Mouse (Mus musculus) MEL (cell line): ENCODE measurements around the gene Bmpr1a. TPM values are rescaled to one million over a fixed set of nuclear protein-coding genes. Genes with fewer than 3 reads are reported as not detected.
A peak's percentile ranks its signal among the peaks of the same experiment; 100 is the strongest.

Experiments used
- DNase-seq: peaks from one replicate; pipeline ENCODE4 v3.0.0; 2011; ENCODE audit warnings: low read depth, low spot score
- H3K27ac ChIP-seq: 2 replicates; pipeline ENCODE4 v1.5.1; 2012; ENCODE audit warnings: low read depth, mild to moderate bottlenecking, control low read depth, low read length, moderate library complexity; ENCODE audit not compliant: control insufficient read depth
- H3K27me3 ChIP-seq, 2 experiments: fragments of 150-350 bp in 1 of 2; sonication (generic) in 1 of 2; 2 replicates each; pipeline ENCODE4 v1.6.1; 2012; ENCODE audit warnings: low read length in 2 of 2, mild to moderate bottlenecking in 2 of 2, improper control_type of control experiment in 1 of 2, moderate library complexity in 1 of 2; ENCODE audit not compliant: insufficient read depth in 2 of 2, control insufficient read depth in 1 of 2
- H3K36me3 ChIP-seq, 2 experiments: 2 replicates each; pipeline ENCODE4 v1.6.1; 2012 to 2014; ENCODE audit warnings: low read length in 2 of 2, improper control_type of control experiment in 1 of 2, inconsistent platforms in 1 of 2, mild to moderate bottlenecking in 1 of 2; ENCODE audit not compliant: insufficient read depth in 2 of 2, control insufficient read depth in 1 of 2
- H3K4me1 ChIP-seq, 2 experiments: fragments of 150-350 bp in 1 of 2; sonication (generic) in 1 of 2; 2 replicates each; pipeline ENCODE4 v1.6.1; 2012; ENCODE audit warnings: low read length in 2 of 2, improper control_type of control experiment in 1 of 2, mild to moderate bottlenecking in 1 of 2; ENCODE audit not compliant: insufficient read depth in 2 of 2, control insufficient read depth in 1 of 2
- H3K4me3 ChIP-seq, 2 experiments: fragments of 150-350 bp in 1 of 2; sonication (generic) in 1 of 2; 2 replicates each; pipeline ENCODE4 v1.5.1; 2012; ENCODE audit warnings: low read depth in 2 of 2, low read length in 2 of 2, mild to moderate bottlenecking in 2 of 2, moderate library complexity in 2 of 2, control low read depth in 1 of 2, improper control_type of control experiment in 1 of 2; ENCODE audit not compliant: control insufficient read depth in 1 of 2, insufficient read depth in 1 of 2
- H3K79me2 ChIP-seq: 2 replicates; pipeline ENCODE4 v1.6.1; 2012; ENCODE audit warnings: mild to moderate bottlenecking, low read length, moderate library complexity; ENCODE audit not compliant: control insufficient read depth, poor library complexity, insufficient read depth
- H3K9ac ChIP-seq: 2 replicates; pipeline ENCODE4 v1.6.1; 2012; ENCODE audit warnings: low read depth, mild to moderate bottlenecking, control low read depth, low read length, moderate library complexity; ENCODE audit not compliant: control insufficient read depth, poor library complexity, severe bottlenecking
- H3K9me3 ChIP-seq: fragments of 150-350 bp; sonication (generic); replicated peaks from 2 replicates; pipeline ENCODE4 v1.6.1; 2012; ENCODE audit warnings: mild to moderate bottlenecking, low read length, improper control_type of control experiment, moderate library complexity; ENCODE audit not compliant: insufficient read depth
- BHLHE40 ChIP-seq: IDR thresholded peaks from 2 replicates; pipeline ENCODE4 v1.6.1; 2012; ENCODE audit warnings: low read depth, mild to moderate bottlenecking, inconsistent platforms, low read length, improper control_type of control experiment, borderline replicate concordance
- E2F4 ChIP-seq: IDR thresholded peaks from 2 replicates; pipeline ENCODE4 v1.6.1; 2011; ENCODE audit warnings: low read depth, low read length, improper control_type of control experiment, borderline replicate concordance
- ELF1 ChIP-seq: IDR thresholded peaks from 2 replicates; pipeline ENCODE4 v1.6.1; 2014; ENCODE audit warnings: low read depth, mild to moderate bottlenecking, inconsistent platforms, low read length, improper control_type of control experiment, moderate library complexity
- ETS1 ChIP-seq: IDR thresholded peaks from 2 replicates; pipeline ENCODE4 v1.6.1; 2012; ENCODE audit warnings: low read depth, mild to moderate bottlenecking, inconsistent platforms, low read length, improper control_type of control experiment, moderate library complexity
- GATA1 ChIP-seq: IDR thresholded peaks from 2 replicates; pipeline ENCODE4 v1.6.1; 2011; ENCODE audit warnings: low read depth, low read length, improper control_type of control experiment
- HCFC1 ChIP-seq: IDR thresholded peaks from 2 replicates; pipeline ENCODE4 v1.6.1; 2012; ENCODE audit warnings: low read depth, mild to moderate bottlenecking, inconsistent platforms, low read length, improper control_type of control experiment, moderate library complexity
- KAT2A ChIP-seq: conservative IDR thresholded peaks from 2 replicates; pipeline ENCODE4 v1.6.1; 2012; ENCODE audit warnings: low read depth, low read length, improper control_type of control experiment, inconsistent platforms
- MAFK ChIP-seq: IDR thresholded peaks from 2 replicates; pipeline ENCODE4 v1.6.1; 2011; ENCODE audit warnings: low read depth, mild to moderate bottlenecking, low read length, improper control_type of control experiment, borderline replicate concordance
- MAX ChIP-seq: IDR thresholded peaks from 2 replicates; pipeline ENCODE4 v1.6.1; 2011; ENCODE audit warnings: low read length, improper control_type of control experiment
- MAZ ChIP-seq: IDR thresholded peaks from 2 replicates; pipeline ENCODE4 v1.6.1; 2012; ENCODE audit warnings: low read depth, mild to moderate bottlenecking, inconsistent platforms, low read length, improper control_type of control experiment
- MYB ChIP-seq: IDR thresholded peaks from 2 replicates; pipeline ENCODE4 v1.6.1; 2011; ENCODE audit warnings: mild to moderate bottlenecking, low read depth, low read length, improper control_type of control experiment
- NRF1 ChIP-seq: IDR thresholded peaks from 2 replicates; pipeline ENCODE4 v1.6.1; 2014; ENCODE audit warnings: low read depth, mild to moderate bottlenecking, inconsistent platforms, low read length, improper control_type of control experiment, moderate library complexity; ENCODE audit not compliant: poor library complexity, insufficient read depth, severe bottlenecking
- POLR2A ChIP-seq, 2 experiments: IDR thresholded peaks; 2 replicates each; pipeline ENCODE4 v1.6.1; 2011 to 2012; ENCODE audit warnings: low read length in 2 of 2, mild to moderate bottlenecking in 2 of 2, control low read depth in 1 of 2, improper control_type of control experiment in 1 of 2, low read depth in 1 of 2, moderate library complexity in 1 of 2; ENCODE audit not compliant: control insufficient read depth in 1 of 2, insufficient read depth in 1 of 2, poor library complexity in 1 of 2
- POLR2AphosphoS2 ChIP-seq: IDR thresholded peaks from 2 replicates; pipeline ENCODE4 v1.6.1; 2011; ENCODE audit warnings: low read length, improper control_type of control experiment
- RAD21 ChIP-seq: IDR thresholded peaks from 2 replicates; pipeline ENCODE4 v1.6.1; 2011; ENCODE audit warnings: mild to moderate bottlenecking, low read depth, low read length, improper control_type of control experiment
- SIN3A ChIP-seq: IDR thresholded peaks from 2 replicates; pipeline ENCODE4 v1.6.1; 2012; ENCODE audit warnings: low read length, improper control_type of control experiment, inconsistent platforms
- TAL1 ChIP-seq: IDR thresholded peaks from 2 replicates; pipeline ENCODE4 v1.6.1; 2012; ENCODE audit warnings: mild to moderate bottlenecking, inconsistent platforms, low read length, moderate library complexity, mixed read lengths
- TBP ChIP-seq: IDR thresholded peaks from 2 replicates; pipeline ENCODE4 v1.8.0; 2011; ENCODE audit warnings: low read depth, low read length, improper control_type of control experiment
- TCF12 ChIP-seq: IDR thresholded peaks from 2 replicates; pipeline ENCODE4 v1.6.1; 2014; ENCODE audit warnings: low read depth, mild to moderate bottlenecking, inconsistent platforms, low read length, improper control_type of control experiment, moderate library complexity
- UBTF ChIP-seq: IDR thresholded peaks from 2 replicates; pipeline ENCODE4 v1.6.1; 2012; ENCODE audit warnings: low read depth, mild to moderate bottlenecking, inconsistent platforms, low read length, improper control_type of control experiment, moderate library complexity, borderline replicate concordance; ENCODE audit not compliant: insufficient read depth
- USF1 ChIP-seq: IDR thresholded peaks from 2 replicates; pipeline ENCODE4 v1.6.1; 2014; ENCODE audit warnings: low read depth, mild to moderate bottlenecking, inconsistent platforms, low read length, improper control_type of control experiment, moderate library complexity
- USF2 ChIP-seq, 2 experiments: IDR thresholded peaks; 2 replicates each; pipeline ENCODE4 v1.6.1; 2011 to 2012; ENCODE audit warnings: improper control_type of control experiment in 2 of 2, low read length in 2 of 2, borderline replicate concordance in 1 of 2, inconsistent platforms in 1 of 2, low read depth in 1 of 2, mild to moderate bottlenecking in 1 of 2; ENCODE audit not compliant: insufficient read depth in 1 of 2
- ZMIZ1 ChIP-seq: IDR thresholded peaks from 2 replicates; pipeline ENCODE4 v1.6.1; 2012; ENCODE audit warnings: low read depth, mild to moderate bottlenecking, inconsistent platforms, low read length, improper control_type of control experiment, moderate library complexity
- polyA plus RNA-seq, 2 experiments: library from polyadenylated mRNA; stranded (reverse) in 1 of 2; unstranded in 1 of 2; fragments of >175 nt in 1 of 2; fragments of >200 nt in 1 of 2; gene quantifications; 2 replicates each; pipeline versions ENCODE4 v1.2.1 to v1.2.4; 2012; ENCODE audit warnings: low replicate concordance in 2 of 2, low read depth in 1 of 2; ENCODE audit not compliant: insufficient read length in 2 of 2, insufficient read depth in 1 of 2, missing spikeins in 1 of 2
- total RNA-seq: library from RNA; depleted of rRNA; stranded (reverse); fragments of 300-350 nt; gene quantifications from 2 replicates; pipeline ENCODE4 v1.2.3, GENCODE M21; 2012

Bmpr1a gene
- total and polyA plus RNA-seq, 3 experiments, result 3.1 TPM; not detected in 1

DNA sequence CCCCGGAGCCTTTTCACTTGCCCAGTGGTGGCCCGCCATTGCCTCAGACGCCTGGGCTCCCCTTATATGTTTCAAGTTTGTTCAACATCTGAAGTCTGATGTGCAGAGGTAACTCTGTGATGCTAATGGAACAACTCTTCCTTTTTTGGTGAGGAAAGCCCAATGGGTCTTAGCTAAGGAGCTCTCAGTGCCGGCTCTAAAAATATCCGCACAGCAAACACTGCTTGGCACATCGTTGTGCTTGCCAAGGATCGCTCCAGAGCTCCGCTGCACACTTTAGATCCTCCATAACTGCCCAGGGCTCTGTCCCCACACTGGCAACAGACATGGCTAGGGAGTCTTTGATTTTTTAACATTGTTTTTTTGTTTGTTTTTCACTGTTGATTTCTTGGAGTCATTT is 25.7 kb upstream of the Bmpr1a start:
- H3K9ac ChIP-seq, result no peak overlapping the region
- no peaks in the 10 kb centered on the region for H3K9me3 ChIP-seq
- H3K27ac ChIP-seq, result no peak overlapping the region
- H3K36me3 ChIP-seq, result no peaks in the 10 kb centered on the region
- DNase-seq, result no peak
- no peaks in the 10 kb centered on the region for H3K4me1 ChIP-seq
- H3K79me2 ChIP-seq, result no peaks in the 10 kb centered on the region
- TF ChIP-seq E2F4, result no peak
- TF ChIP-seq BHLHE40, result no peak
- no peak for TF ChIP-seq USF2 (IDR thresholded peaks at IDR 0.05; ENCODE audit: borderline replicate concordance in 1 of 2, insufficient read depth in 1 of 2, low read depth in 1 of 2, low read length in 2 of 2)
- TF ChIP-seq POLR2A (IDR thresholded peaks at IDR 0.05; ENCODE audit: control insufficient read depth in 1 of 2, insufficient read depth in 1 of 2, low read depth in 1 of 2, low read length in 2 of 2, poor library complexity in 1 of 2), result no peak
- TF ChIP-seq USF1, result no peak
- TF ChIP-seq GATA1, result no peak
- peaks cover 0 to 5% of the 10 kb centered on the region in 2 experiments; a peak in 3 of 4 replicates for H3K27me3 ChIP-seq
- H3K4me3 ChIP-seq, result no peak overlapping the region

DNA sequence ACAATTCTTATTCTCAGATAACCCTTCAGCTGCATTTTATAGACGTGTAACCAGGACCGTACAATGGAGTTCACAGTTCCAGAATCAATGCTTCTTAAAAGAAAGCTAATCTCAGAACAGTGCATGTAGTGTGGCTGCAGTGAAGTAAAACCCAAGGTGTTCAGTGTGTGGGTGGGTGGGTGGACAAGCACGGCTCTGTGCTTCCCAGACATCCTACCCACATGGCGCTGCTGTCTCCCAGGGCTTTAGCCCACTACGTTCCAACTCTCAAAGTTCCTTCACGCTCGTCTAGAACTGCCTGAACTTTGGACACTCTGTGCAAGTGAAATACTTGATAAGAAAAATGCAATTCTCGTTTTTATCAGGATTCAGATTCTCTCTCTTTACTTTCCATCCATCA is 19.6 kb upstream of the Bmpr1a start, which contains the start of gene 9230112D13Rik:
TSS of gene 9230112D13Rik (minus strand) at position 101 of the 400 bp plus-strand sequence.
- DNase-seq, result no peak
- H3K4me3 ChIP-seq, result no peak within 1 kb of the TSS
- H3K9me3 ChIP-seq, result no peaks in the 10 kb centered on the region
- no peaks in the 10 kb centered on the region for H3K36me3 ChIP-seq
- no peaks in the 10 kb centered on the region; a peak in 3 of 4 replicates for H3K27me3 ChIP-seq
- TF ChIP-seq MAX (no peak), USF1 (no peak), UBTF (no peak), NRF1 (no peak), GATA1 (no peak), ETS1 (no peak), USF2 (IDR thresholded peaks at IDR 0.05; ENCODE audit: borderline replicate concordance in 1 of 2, insufficient read depth in 1 of 2, low read depth in 1 of 2, low read length in 2 of 2) (no peak), E2F4 (no peak), MAFK (no peak), TBP (no peak)
- 0 out of 4 replicates have a peak, but pooled peaks cover 0 to 5% of the 10 kb centered on the region in 2 experiments for H3K4me1 ChIP-seq
- no peak within 1 kb of the TSS for H3K27ac ChIP-seq
- no peak within 1 kb of the TSS for H3K9ac ChIP-seq
- H3K79me2 ChIP-seq, result no peaks in the 10 kb centered on the region

DNA sequence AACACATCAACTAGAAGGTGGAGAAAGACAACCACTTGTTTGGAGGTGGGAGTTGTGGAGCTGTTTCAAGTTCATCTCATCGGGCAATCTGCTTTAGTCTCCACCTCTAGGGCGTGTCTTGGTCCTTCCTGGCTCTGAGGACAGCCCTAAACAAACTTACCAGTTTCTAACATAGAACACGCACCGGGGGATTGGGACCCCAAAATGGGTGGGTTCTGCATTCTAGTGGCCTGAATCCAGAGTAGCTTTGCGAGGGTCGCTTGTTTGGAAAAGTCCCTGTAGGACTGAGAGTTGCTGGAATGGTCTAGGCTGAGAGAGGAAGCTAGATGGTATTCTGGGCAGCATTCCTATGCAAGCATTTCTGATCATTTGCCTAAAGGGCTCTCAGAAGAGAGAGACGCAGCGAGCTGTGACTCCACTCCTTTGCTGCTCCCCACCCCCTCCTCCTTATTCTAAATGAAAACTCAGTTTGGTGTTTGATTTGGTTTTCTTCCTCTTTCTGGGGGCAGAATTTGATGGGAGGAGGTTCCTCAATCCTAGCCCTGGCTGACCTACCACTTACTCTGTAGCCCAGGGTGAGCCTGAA is 14.9 kb upstream of the Bmpr1a start:
- H3K27me3 ChIP-seq, result no peaks in the 10 kb centered on the region; a peak in 1 of 4 replicates
- TF ChIP-seq TAL1 (no peak), POLR2AphosphoS2 (no peak), POLR2A (IDR thresholded peaks at IDR 0.05; ENCODE audit: control insufficient read depth in 1 of 2, insufficient read depth in 1 of 2, low read depth in 1 of 2, low read length in 2 of 2, poor library complexity in 1 of 2) (no peak), ZMIZ1 (no peak), UBTF (no peak), BHLHE40 (no peak), MYB (no peak), RAD21 (no peak), HCFC1 (no peak), TCF12 (no peak), NRF1 (no peak), ELF1 (no peak), MAZ (no peak), SIN3A (no peak), KAT2A (no peak), MAX (no peak)

More for the DNA sequence above, 14.9 kb upstream of the Bmpr1a start:
- no peak overlapping the region for H3K9ac ChIP-seq
- no peaks in the 10 kb centered on the region for H3K36me3 ChIP-seq
- H3K4me1 ChIP-seq, result 0 out of 4 replicates have a peak, but pooled peaks cover 0 to 5% of the 10 kb centered on the region in 2 experiments
- H3K4me3 ChIP-seq, result no peak overlapping the region
- H3K9me3 ChIP-seq, result no peaks in the 10 kb centered on the region
- H3K27ac ChIP-seq, result no peak overlapping the region
- no peaks in the 10 kb centered on the region for H3K79me2 ChIP-seq
- DNase-seq, result peak; percentile 35
